Mouse (Mus musculus) CH12.LX (cell line): ENCODE measurements around the gene Bivm. TPM values are rescaled to one million over a fixed set of nuclear protein-coding genes. Genes with fewer than 3 reads are reported as not detected.

ENCODE experiments used
- DNase-seq: peaks from one replicate; pipeline ENCODE4 v3.0.0-alpha.2; 2013; ENCODE audit errors: extremely low read depth
- H3K27ac ChIP-seq: 2 replicates; pipeline ENCODE4 v1.5.1; 2012; ENCODE audit warnings: low read depth, mild to moderate bottlenecking, control low read depth, moderate library complexity; ENCODE audit not compliant: insufficient read depth
- H3K27me3 ChIP-seq: replicated peaks from 2 replicates; pipeline ENCODE3; 2012; ENCODE audit warnings: inconsistent platforms
- H3K36me3 ChIP-seq, 2 experiments: replicated peaks in 1 of 2; 2 replicates each; pipeline versions ENCODE3 to v1.6.1; 2012; ENCODE audit warnings: inconsistent platforms in 1 of 2, low read length in 1 of 2, mild to moderate bottlenecking in 1 of 2, mixed read lengths in 1 of 2, moderate library complexity in 1 of 2; ENCODE audit not compliant: control insufficient read depth in 1 of 2, insufficient read depth in 1 of 2
- H3K4me1 ChIP-seq, 2 experiments: 2 replicates each; pipeline ENCODE4 v1.6.1; 2012; ENCODE audit warnings: inconsistent platforms in 1 of 2, moderate library complexity in 1 of 2; ENCODE audit not compliant: insufficient read depth in 2 of 2, control insufficient read depth in 1 of 2
- H3K4me2 ChIP-seq: 2 replicates; pipeline ENCODE4 v1.6.1; 2012; ENCODE audit warnings: low read depth, mild to moderate bottlenecking, control low read depth; ENCODE audit not compliant: poor library complexity, insufficient read depth, severe bottlenecking
- H3K4me3 ChIP-seq, 3 experiments: fragments of 150-350 bp in 1 of 3; sonication (generic) in 1 of 3; replicated peaks in 1 of 3; 2 replicates each; pipeline versions ENCODE3 to v1.5.1; 2011 to 2012; ENCODE audit warnings: low read depth in 2 of 3, low read length in 2 of 3, mild to moderate bottlenecking in 2 of 3, moderate library complexity in 2 of 3, control low read depth in 1 of 3, improper control_type of control experiment in 1 of 3, inconsistent platforms in 1 of 3, mixed read lengths in 1 of 3; ENCODE audit not compliant: poor library complexity in 1 of 3
- H3K79me2 ChIP-seq: replicated peaks from 2 replicates; pipeline ENCODE4 v1.6.1; 2012; ENCODE audit warnings: mild to moderate bottlenecking, moderate library complexity; ENCODE audit not compliant: control insufficient read depth, poor library complexity, insufficient read depth, severe bottlenecking; ENCODE audit errors: extremely low read depth
- H3K9ac ChIP-seq: 2 replicates; pipeline ENCODE4 v1.6.1; 2012; ENCODE audit warnings: low read depth, mild to moderate bottlenecking, control low read depth, moderate library complexity; ENCODE audit not compliant: insufficient read depth
- H3K9me3 ChIP-seq: replicated peaks from 2 replicates; pipeline ENCODE3; 2012; ENCODE audit warnings: low read length, inconsistent platforms, mixed read lengths
- BHLHE40 ChIP-seq: IDR thresholded peaks from 2 replicates; pipeline ENCODE4 v1.6.1; 2011; ENCODE audit warnings: mild to moderate bottlenecking, low read depth, low read length, improper control_type of control experiment
- CTCF ChIP-seq, 2 experiments: IDR thresholded peaks in 1 of 2; conservative IDR thresholded peaks in 1 of 2; 2 replicates each; pipeline ENCODE4 v1.5.1; 2011 to 2012; ENCODE audit warnings: low read depth in 2 of 2, low read length in 2 of 2, improper control_type of control experiment in 1 of 2, inconsistent platforms in 1 of 2, mild to moderate bottlenecking in 1 of 2, moderate library complexity in 1 of 2
- E2F4 ChIP-seq: IDR thresholded peaks from 2 replicates; pipeline ENCODE4 v1.6.1; 2011; ENCODE audit warnings: low read depth, low read length, improper control_type of control experiment; ENCODE audit not compliant: insufficient replicate concordance
- ELF1 ChIP-seq: IDR thresholded peaks from 2 replicates; pipeline ENCODE4 v1.6.1; 2014; ENCODE audit warnings: low read depth, mild to moderate bottlenecking, inconsistent platforms, low read length, improper control_type of control experiment
- EP300 ChIP-seq: IDR thresholded peaks from 2 replicates; pipeline ENCODE4 v1.6.1; 2011; ENCODE audit warnings: low read length, improper control_type of control experiment
- ETS1 ChIP-seq: conservative IDR thresholded peaks from 2 replicates; pipeline ENCODE4 v1.6.1; 2012; ENCODE audit warnings: low read depth, mild to moderate bottlenecking, inconsistent platforms, low read length, improper control_type of control experiment, moderate library complexity
- IRF4 ChIP-seq: IDR thresholded peaks from 2 replicates; pipeline ENCODE4 v1.6.1; 2014; ENCODE audit warnings: low read depth, mild to moderate bottlenecking, inconsistent platforms, low read length, improper control_type of control experiment
- JUN ChIP-seq: IDR thresholded peaks from 2 replicates; pipeline ENCODE4 v1.6.1; 2011; ENCODE audit warnings: low read depth, mild to moderate bottlenecking, low read length, improper control_type of control experiment, moderate library complexity; ENCODE audit not compliant: insufficient read depth
- JUND ChIP-seq: conservative IDR thresholded peaks from 2 replicates; pipeline ENCODE4 v1.6.1; 2011; ENCODE audit warnings: low read depth, low read length, improper control_type of control experiment
- MAFK ChIP-seq: IDR thresholded peaks from 2 replicates; pipeline ENCODE4 v1.6.1; 2011; ENCODE audit warnings: low read length, improper control_type of control experiment; ENCODE audit not compliant: insufficient replicate concordance
- MAX ChIP-seq: IDR thresholded peaks from 2 replicates; pipeline ENCODE4 v1.6.1; 2011; ENCODE audit warnings: low read length, improper control_type of control experiment
- MAZ ChIP-seq: IDR thresholded peaks from 2 replicates; pipeline ENCODE4 v1.6.1; 2012; ENCODE audit warnings: low read depth, mild to moderate bottlenecking, inconsistent platforms, low read length, improper control_type of control experiment, moderate library complexity
- MEF2A ChIP-seq: IDR thresholded peaks from 2 replicates; pipeline ENCODE4 v1.6.1; 2014; ENCODE audit warnings: low read depth, mild to moderate bottlenecking, inconsistent platforms, low read length, improper control_type of control experiment, borderline replicate concordance
- MXI1 ChIP-seq: IDR thresholded peaks from 2 replicates; pipeline ENCODE4 v1.6.1; 2011; ENCODE audit warnings: mild to moderate bottlenecking, low read depth, low read length, improper control_type of control experiment
- MYC ChIP-seq: IDR thresholded peaks from 2 replicates; pipeline ENCODE4 v1.6.1; 2011; ENCODE audit warnings: low read depth, mild to moderate bottlenecking, improper control_type of control experiment, low read length
- NRF1 ChIP-seq: IDR thresholded peaks from 2 replicates; pipeline ENCODE4 v1.6.1; 2014; ENCODE audit warnings: low read depth, mild to moderate bottlenecking, inconsistent platforms, low read length, improper control_type of control experiment, moderate library complexity
- PAX5 ChIP-seq: IDR thresholded peaks from 2 replicates; pipeline ENCODE4 v1.6.1; 2012; ENCODE audit warnings: low read length, inconsistent platforms, mixed read lengths
- SIN3A ChIP-seq: IDR thresholded peaks from 2 replicates; pipeline ENCODE4 v1.6.1; 2012; ENCODE audit warnings: low read length, improper control_type of control experiment, inconsistent platforms
- TBP ChIP-seq: conservative IDR thresholded peaks from 2 replicates; pipeline ENCODE4 v1.6.1; 2011; ENCODE audit warnings: low read depth, low read length, improper control_type of control experiment
- TCF12 ChIP-seq: IDR thresholded peaks from 2 replicates; pipeline ENCODE4 v1.6.1; 2014; ENCODE audit warnings: low read depth, mild to moderate bottlenecking, inconsistent platforms, low read length, improper control_type of control experiment
- USF1 ChIP-seq: IDR thresholded peaks from 2 replicates; pipeline ENCODE4 v1.6.1; 2014; ENCODE audit warnings: low read depth, mild to moderate bottlenecking, inconsistent platforms, low read length, improper control_type of control experiment
- USF2 ChIP-seq: conservative IDR thresholded peaks from 2 replicates; pipeline ENCODE4 v1.6.1; 2011; ENCODE audit warnings: low read depth, low read length, improper control_type of control experiment
- ZC3H11A ChIP-seq: IDR thresholded peaks from 2 replicates; pipeline ENCODE4 v1.6.1; 2012; ENCODE audit warnings: low read depth, mild to moderate bottlenecking, inconsistent platforms, low read length, improper control_type of control experiment
- ZKSCAN1 ChIP-seq: IDR thresholded peaks from 2 replicates; pipeline ENCODE4 v1.6.1; 2012; ENCODE audit warnings: low read depth, inconsistent platforms, low read length, improper control_type of control experiment, borderline replicate concordance
- ZMIZ1 ChIP-seq: IDR thresholded peaks from 2 replicates; pipeline ENCODE4 v1.6.1; 2012; ENCODE audit warnings: low read depth, mild to moderate bottlenecking, inconsistent platforms, low read length, improper control_type of control experiment
- ZNF384 ChIP-seq: IDR thresholded peaks from 2 replicates; pipeline ENCODE4 v1.6.1; 2012; ENCODE audit warnings: low read depth, low read length, improper control_type of control experiment, inconsistent platforms
- dilution Hi-C: fragments of 300-500 bp; cut with MboI; formaldehyde crosslinking; loops from 2 replicates; pipeline ENCODE4 v1.14.3; 2020; ENCODE audit warnings: low sequenced_read_pairs; ENCODE audit not compliant: extremely low pct_unique_long_range_greater_than_20kb, extremely low pct_ligation_motif_present
- in situ Hi-C: fragments of 300-500 bp; cut with MboI; formaldehyde crosslinking; loops from 3 replicates; pipeline ENCODE4 v1.14.3; 2019; ENCODE audit warnings: low sequenced_read_pairs, low pct_ligation_motif_present, low pct_unique_long_range_greater_than_20kb, mixed read lengths
- polyA plus RNA-seq: library from polyadenylated mRNA; unstranded; fragments of >175 nt; gene quantifications from 2 replicates; pipeline ENCODE4 v1.2.1, GENCODE M21; 2012; ENCODE audit warnings: low read depth; ENCODE audit not compliant: insufficient read length
- total RNA-seq, 2 experiments: library from RNA; depleted of rRNA; stranded (reverse); fragments of 300-350 nt in 1 of 2; fragments of >200 nt in 1 of 2; gene quantifications; 2 replicates each; pipeline ENCODE4 v1.2.3; 2012 to 2014

The Bivm gene
- total RNA-seq (2012; rRNA removed) (0.04 TPM in 1 of 2 replicates, not detected in the other), total RNA-seq (2014; rRNA removed) (0.05 and 0.11 TPM in 2 replicates), polyA plus RNA-seq (0.07 and 0.09 TPM in 2 replicates)

DNA sequence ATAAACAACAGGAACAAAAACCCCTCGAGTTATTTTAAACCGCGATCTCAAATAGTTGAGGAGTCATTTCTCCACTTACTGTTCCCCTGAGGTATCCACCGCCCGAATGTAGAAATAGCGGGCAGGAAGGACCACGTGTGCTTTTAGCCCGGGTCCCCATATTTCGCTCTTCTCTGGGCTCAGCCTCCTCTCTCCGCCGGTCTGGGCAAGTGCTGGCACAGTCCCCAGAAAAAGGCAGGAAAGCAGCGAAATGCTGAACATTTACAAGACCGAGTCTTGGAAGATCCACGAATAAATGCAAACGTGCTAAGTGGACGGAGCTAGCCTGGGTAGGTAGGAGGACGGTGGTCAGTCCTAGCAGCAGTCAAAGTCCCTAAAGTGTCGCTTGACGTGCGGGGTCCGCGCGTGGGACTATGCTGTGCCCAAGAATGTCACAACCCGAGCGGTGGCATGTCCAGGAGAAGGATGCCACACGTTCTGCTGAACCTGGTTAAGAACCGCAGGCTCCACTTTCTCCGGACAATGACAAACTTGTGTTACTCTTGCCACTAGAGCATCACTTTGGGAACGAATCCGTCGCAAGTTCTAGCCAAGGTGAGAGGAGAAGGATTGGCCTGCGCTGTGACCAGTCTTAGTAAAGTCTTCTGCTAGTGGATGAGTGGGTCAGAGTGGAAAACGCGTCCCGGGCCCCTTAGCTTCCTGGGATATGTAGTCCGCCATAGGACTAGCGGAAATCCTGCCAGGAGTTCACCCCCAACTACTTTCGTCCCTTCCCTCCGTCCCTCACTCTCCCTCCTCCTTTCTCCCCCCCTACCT, at the start of gene Bivm, which contains the start of gene Kdelc1:
Bivm (plus strand) TSS at position 719 of the 816 bp plus-strand sequence.
Kdelc1 (minus strand) TSS at position 570 of the 816 bp plus-strand sequence.
- no peaks in the 10 kb centered on the region for H3K27me3 ChIP-seq
- no peaks in the 10 kb centered on the region for H3K9me3 ChIP-seq
- peak within 1 kb of the TSS; percentile 41; the same call in 1 of the 2 replicates for H3K4me2 ChIP-seq
- peaks cover 8 to 21% of the 10 kb centered on the region in 2 experiments for H3K4me1 ChIP-seq
- H3K79me2 ChIP-seq = no peaks in the 10 kb centered on the region
- TF ChIP-seq USF1 = peak; percentile 26; the same call in 1 of the 2 replicates
- no peak; the same call in 1 of the 2 replicates for TF ChIP-seq JUN
- peak; percentile 81; the same call in 1 of the 2 replicates for TF ChIP-seq MEF2A
- peak; percentile 78 for TF ChIP-seq IRF4
- TF ChIP-seq MAX = peak; percentile 69; the same call in 1 of the 2 replicates
- no peak for TF ChIP-seq JUND
- TF ChIP-seq MYC = peak; percentile 58; the same call in 1 of the 2 replicates
- TF ChIP-seq BHLHE40 = peak; percentile 47
- TF ChIP-seq ELF1 = no peak
- TF ChIP-seq ETS1 = 0 out of 2 replicates have a peak, but pooled peaks have one; percentile 6
- no peaks in the 10 kb centered on the region for H3K36me3 ChIP-seq
- DNase-seq = peak; percentile 51
- H3K4me3 ChIP-seq = no peak within 1 kb of the TSS
- dilution Hi-C loops (no loop called here), in situ Hi-C loops (no loop called here)
- H3K27ac ChIP-seq = no peak within 1 kb of the TSS
- no peak within 1 kb of the TSS for H3K9ac ChIP-seq

DNA sequence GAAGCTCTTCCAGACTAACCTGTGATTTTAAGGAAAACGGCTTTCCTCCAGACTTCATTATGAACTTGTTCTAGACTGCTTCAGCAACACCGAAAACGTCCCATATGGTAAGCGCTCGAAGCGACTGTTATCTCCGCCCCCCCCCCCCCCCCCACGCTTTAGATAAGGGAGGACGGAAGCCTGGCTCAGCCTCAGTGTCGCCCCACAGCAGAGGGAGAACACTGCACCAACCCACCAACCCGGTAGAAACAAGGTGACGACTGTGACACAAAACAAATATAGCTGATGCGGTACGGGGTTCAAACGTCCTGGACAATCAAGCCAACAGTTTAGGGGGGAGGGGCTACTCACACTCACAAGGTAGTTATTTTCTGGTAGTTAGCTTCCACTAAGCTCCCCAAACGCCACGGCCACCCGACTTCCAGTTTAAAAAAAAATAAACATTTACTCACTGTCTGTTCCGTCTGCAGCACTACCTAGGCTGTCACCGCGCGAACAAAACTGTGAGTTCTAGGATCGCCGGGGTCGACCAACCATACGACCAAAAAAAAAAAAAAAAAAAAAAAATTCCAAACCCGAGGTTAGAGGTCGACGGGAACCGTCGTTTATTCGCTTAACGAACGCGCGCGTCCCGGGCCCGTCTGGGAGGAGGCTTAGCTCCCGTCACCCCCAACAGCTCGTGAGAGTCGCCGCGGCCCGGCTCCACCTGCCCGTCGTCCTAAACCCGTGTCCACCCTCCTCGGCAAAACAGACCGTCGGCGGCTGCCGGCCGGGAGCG, 17.1 kb upstream of the Bivm start:
- H3K27ac ChIP-seq = peak overlapping the region; percentile 67
- dilution Hi-C loops = no loop called here
- in situ Hi-C loops = no loop called here
- TF ChIP-seq MAFK = no peak
- TF ChIP-seq ELF1 = peak; percentile 29; the same call in 1 of the 2 replicates
- no peak; the same call in 1 of the 2 replicates for TF ChIP-seq ZMIZ1
- TF ChIP-seq BHLHE40 = no peak
- no peak for TF ChIP-seq CTCF (conservative IDR thresholded peaks at IDR 0.05 in 1 of 2, IDR thresholded peaks at IDR 0.05 in 1 of 2; ENCODE audit: low read depth in 2 of 2, low read length in 2 of 2)
- no peak for TF ChIP-seq JUN
- no peak for TF ChIP-seq EP300
- TF ChIP-seq NRF1 = no peak
- TF ChIP-seq ZKSCAN1 = no peak
- no peak for TF ChIP-seq E2F4
- 0 out of 2 replicates have a peak, but pooled peaks have one; percentile 22 for TF ChIP-seq TBP
- no peak for TF ChIP-seq PAX5
- peak; percentile 62 for TF ChIP-seq SIN3A
- no peak for TF ChIP-seq MAX
- TF ChIP-seq MYC = no peak
- no peak for TF ChIP-seq TCF12
- no peak for TF ChIP-seq USF2
- peak; percentile 85 for TF ChIP-seq ZNF384
- TF ChIP-seq MAZ = no peak
- TF ChIP-seq MXI1 = peak; percentile 47; the same call in 1 of the 2 replicates
- TF ChIP-seq ZC3H11A = no peak

More for the DNA sequence above, 17.1 kb upstream of the Bivm start:
- peaks cover 42% of the 10 kb centered on the region for H3K79me2 ChIP-seq
- peaks cover 7 to 15% of the 10 kb centered on the region in 2 experiments for H3K36me3 ChIP-seq
- H3K27me3 ChIP-seq = no peaks in the 10 kb centered on the region
- H3K4me1 ChIP-seq = peaks cover 2 to 43% of the 10 kb centered on the region in 2 experiments; a peak in 3 of 4 replicates
- peak overlapping the region; percentile 95; the same call in 1 of the 2 replicates for H3K4me2 ChIP-seq
- peak; percentile 73 for DNase-seq
- H3K4me3 ChIP-seq = peak overlapping the region; percentile 85 to 86 (median 85)
- peak overlapping the region; percentile 69 for H3K9ac ChIP-seq
- H3K9me3 ChIP-seq = no peaks in the 10 kb centered on the region
